ENCODE assay signal across 25 mouse cellular contexts in the genomic region with DNA sequence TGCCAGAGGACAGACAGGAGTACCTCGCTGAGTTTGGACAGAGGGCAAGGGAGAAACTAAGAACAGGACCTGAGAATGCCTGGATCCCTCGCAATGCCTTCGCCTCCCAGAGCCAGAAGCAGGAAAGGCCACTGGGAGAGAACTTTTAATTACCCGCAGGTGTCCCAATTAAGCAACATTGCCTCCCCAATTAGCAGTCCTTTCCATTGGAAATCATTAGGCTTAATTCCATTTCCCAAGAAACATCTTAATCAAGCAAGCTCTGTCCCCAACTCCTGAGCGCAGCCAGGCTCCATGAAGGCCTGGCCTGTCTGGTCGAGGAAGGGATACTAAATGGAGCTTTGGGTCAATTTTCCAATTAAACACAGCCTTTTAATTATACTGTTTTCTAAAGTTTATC. TPM values are rescaled to one million over a fixed set of nuclear protein-coding genes. Genes with fewer than 3 reads are reported as not detected.
A peak's percentile ranks its signal among the peaks of the same experiment; 100 is the strongest.
DNase-seq lines count a peak whose midpoint lies in the region; ATAC-seq and TF ChIP-seq lines count a peak whose summit lies in the region.
"Had no signal": no experiment of that assay in that cellular context is flagged by ENCODE, and none has a peak within 500 bp of the region (broad histone marks: within the 10 kb centered on the region; RNA-seq: fewer than 3 reads in every experiment).

No protein-coding gene starts in this region.

- no peaks in the 10 kb centered on the region; the same call in 1 of the 2 replicates for H3K27me3 ChIP-seq in forebrain, embryonic 14.5 days (replicated peaks; ENCODE audit: control insufficient read depth, insufficient read depth, low read length)
- peaks cover 9% of the 10 kb centered on the region for H3K27me3 ChIP-seq in forebrain, embryonic 12.5 days
- H3K27me3 ChIP-seq: CH12.LX had no signal

- no peaks in the 10 kb centered on the region for H3K4me1 ChIP-seq in forebrain, embryonic 14.5 days (ENCODE audit: control insufficient read depth, insufficient read depth, low read length)
- no peaks in the 10 kb centered on the region for H3K4me1 ChIP-seq in forebrain, embryonic 12.5 days

- no peak for TF ChIP-seq POLR2A in brain, embryonic 14.5 days (IDR thresholded peaks at IDR 0.05; ENCODE audit: borderline replicate concordance, extremely low read depth, insufficient read depth, insufficient read length, poor library complexity, severe bottlenecking)

- H3K9me3 ChIP-seq in forebrain, embryonic 14.5 days (replicated peaks; ENCODE audit: control insufficient read depth, low read length), result no peaks in the 10 kb centered on the region
- H3K9me3 ChIP-seq in forebrain, embryonic 12.5 days, result no peaks in the 10 kb centered on the region

- 26% methylated on average over 6 of the region's 6 CpGs for WGBS in forebrain, embryonic 14.5 days
- WGBS in forebrain, embryonic 12.5 days, result 50% methylated on average over 6 of the region's 6 CpGs

- no peak overlapping the region for H3K9ac ChIP-seq in forebrain, embryonic 14.5 days (ENCODE audit: low read length)
- no peak overlapping the region for H3K9ac ChIP-seq in forebrain, embryonic 12.5 days

- no peak overlapping the region for H3K27ac ChIP-seq in forebrain, embryonic 14.5 days (ENCODE audit: low read depth, low read length)
- H3K27ac ChIP-seq in forebrain, embryonic 12.5 days, result no peak overlapping the region

- ATAC-seq in forebrain, embryonic 14.5 days, result no peak
- ATAC-seq in forebrain, embryonic 12.5 days (ENCODE audit: low FRiP score), result no peak
- ATAC-seq: activated CD4-positive, CD25-positive, alpha-beta regulatory T cell, adult 4 months; CD4-positive, CD25-positive, alpha-beta regulatory T cell, adult 4 months; Patski had no signal

- H3K36me3 ChIP-seq in forebrain, embryonic 14.5 days (ENCODE audit: control insufficient read depth, insufficient read depth, low read length), result no peaks in the 10 kb centered on the region
- no peaks in the 10 kb centered on the region for H3K36me3 ChIP-seq in forebrain, embryonic 12.5 days (replicated peaks)
- H3K36me3 ChIP-seq: G1E had no signal

- H3K4me2 ChIP-seq in forebrain, embryonic 14.5 days (ENCODE audit: low read length), result no peak overlapping the region
- H3K4me2 ChIP-seq in forebrain, embryonic 12.5 days, result no peak overlapping the region

- peak; percentile 52 for DNase-seq in forebrain, embryonic 14.5 days (ENCODE audit: low spot score)
- peak; percentile 45 for DNase-seq in retina, postnatal 1 day
- DNase-seq in retina, embryonic 14.5 days (ENCODE audit: low spot score), result no peak
- peak; percentile 27 for DNase-seq in Muller cell, postnatal 12 days (ENCODE audit: inconsistent ontology term)
- DNase-seq in brain, embryonic 14.5 days (ENCODE audit: low read depth), result peak; percentile 62
- DNase-seq in kidney, postnatal 25 days, result no peak
- no peak for DNase-seq in layer of hippocampus, postnatal 25 days (ENCODE audit: extremely low spot score in 1 of 2, low spot score in 1 of 2)
- DNase-seq: adrenal gland, adult 2 months; adrenal gland, adult 8-10 months; adrenal gland, postnatal 10 days; adrenal gland, postnatal 14 days; adrenal gland, postnatal 25 days; adrenal gland, postnatal 36 days; B cell, adult 2 months; cerebellum, adult 11 months; cerebellum, adult 11-12 months; cerebellum, adult 18-20 months; cerebellum, adult 2 months had no signal

- TF ChIP-seq CTCF in brain, embryonic 14.5 days (IDR thresholded peaks at IDR 0.05; ENCODE audit: borderline replicate concordance, extremely low read depth, insufficient read depth, insufficient read length), result no peak

- no peak overlapping the region for H3K4me3 ChIP-seq in forebrain, embryonic 14.5 days (ENCODE audit: low read depth, low read length)
- H3K4me3 ChIP-seq in forebrain, embryonic 12.5 days (replicated peaks), result no peak overlapping the region

RNA-seq across cellular contexts. Expression of gene Spock1, which starts 57.5 kb away (rescaled TPM):
- 31.2 and 40.8 TPM in 2 replicates for polyA plus RNA-seq in forebrain, embryonic 14.5 days (2014; fragmentation: Nextera tagmentation; extraction: Ambion mirVana)
- polyA plus RNA-seq in forebrain, embryonic 12.5 days (2016; fragmentation: Nextera tagmentation; extraction: Ambion mirVana), result 9.5 and 12.0 TPM in 2 replicates
- 42.7 and 80.3 TPM in 2 replicates for polyA plus RNA-seq in brain, embryonic 14.5 days (2012; rRNA removed)
- 100 to 1,000 TPM; 184 to 193 TPM for total RNA-seq in layer of hippocampus, postnatal 25 days (2021)
- total RNA-seq: CH12.LX, MEL had no signal
- polyA plus RNA-seq: CD4-positive, CD25-positive, alpha-beta regulatory T cell, adult 4 months; G1E; Patski had no signal

Comparison
In these comparisons a context has a peak if more than half of its experiments do, and no peak if none do; other contexts are left out.
1. DNase-seq: peak in forebrain, embryonic 14.5 days (single experiment), retina, postnatal 1 day (single experiment), Muller cell, postnatal 12 days (single experiment) and brain, embryonic 14.5 days (single experiment); none in retina, embryonic 14.5 days (single experiment), kidney, postnatal 25 days (0 of 2) and layer of hippocampus, postnatal 25 days (0 of 2).